Mouse (Mus musculus): ENCODE results near the gene Cwh43. TPM values are rescaled to one million over a fixed set of nuclear protein-coding genes. Genes with fewer than 3 reads are reported as not detected.

Gene Cwh43
- total RNA-seq, 2 experiments from 2014 or later, result 6.7 to 8.2 TPM

DNA sequence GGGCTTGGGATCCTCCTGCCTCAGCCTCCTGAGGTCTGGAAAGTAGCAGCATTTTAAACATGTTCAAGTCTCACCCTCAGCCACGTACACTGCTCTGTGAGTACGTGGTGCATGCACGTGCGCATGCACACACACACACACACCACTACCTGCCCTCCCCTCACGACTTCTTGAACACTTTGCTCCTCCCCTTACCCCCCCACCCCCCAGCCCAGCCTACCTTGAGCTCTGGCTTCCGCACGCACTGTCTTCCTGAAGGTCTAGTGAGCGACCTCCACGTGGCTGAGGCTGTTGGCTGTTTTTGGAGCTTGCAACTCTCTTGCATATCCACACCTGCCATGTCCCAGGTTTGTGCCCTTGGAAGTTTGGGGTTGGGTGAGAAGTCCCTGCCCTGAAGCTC is 96.5 kb downstream of the Cwh43 start:
- DNase-seq (ENCODE audit: extremely low spot score in 1 of 2, low spot score in 2 of 2), result no peak
- intact Hi-C loops (cut with DNase I), result no loop called here

Other genes with a start within 250 kb of the Cwh43 start
- 10 to 100 TPM; 52.1 to 54.5 TPM for gene Fryl, start 149.5 kb upstream of the Cwh43 start, total RNA-seq (2021)
- gene Ociad1, start 113.3 kb upstream of the Cwh43 start, total RNA-seq (2021), result 100 to 1,000 TPM; 356 to 358 TPM
- 10 to 100 TPM; 48.6 to 55.2 TPM for gene Ociad2, start 65.0 kb upstream of the Cwh43 start, total RNA-seq (2021)
- gene Dcun1d4, start 74.9 kb downstream of the Cwh43 start, total RNA-seq (2021), result 100 to 1,000 TPM; 102 to 110 TPM
- gene Lrrc66, start 226.5 kb downstream of the Cwh43 start, total RNA-seq (2021), result not detected
- gene Sgcb, start 241.7 kb downstream of the Cwh43 start, total RNA-seq (2021), result 10 to 100 TPM; 61.7 to 65.8 TPM
- gene Spata18, start 245.3 kb downstream of the Cwh43 start, total RNA-seq (2021), result under 1 TPM in 1 of 2 experiments, not detected in 1; 0.34 TPM

Measured in left cerebral cortex, postnatal 10 days (tissue).